Mouse (Mus musculus) spleen, postnatal 14 days (tissue): Measurements from ENCODE around the gene Gpc3.
"Not testable (repeated sequence)": the region's sequence is repeated elsewhere in the genome, so short reads cannot be mapped to it uniquely, and the experiment has no call there.

Experiments used
- DNase-seq, 2 experiments: peaks; one replicate each; pipeline ENCODE4 v3.0.0; 2021 to 2022; ENCODE audit warnings: low spot score in 2 of 2

Gpc3 gene

GRCm38 (mm10) chrX:52281103-52281900, 332.4 kb downstream of the Gpc3 start:
- no peak for DNase-seq

GRCm38 (mm10) chrX:52278687-52279359, 334.9 kb downstream of the Gpc3 start:
- no peak for DNase-seq

GRCm38 (mm10) chrX:52277599-52277998, 336.2 kb downstream of the Gpc3 start:
- no peak for DNase-seq

DNA sequence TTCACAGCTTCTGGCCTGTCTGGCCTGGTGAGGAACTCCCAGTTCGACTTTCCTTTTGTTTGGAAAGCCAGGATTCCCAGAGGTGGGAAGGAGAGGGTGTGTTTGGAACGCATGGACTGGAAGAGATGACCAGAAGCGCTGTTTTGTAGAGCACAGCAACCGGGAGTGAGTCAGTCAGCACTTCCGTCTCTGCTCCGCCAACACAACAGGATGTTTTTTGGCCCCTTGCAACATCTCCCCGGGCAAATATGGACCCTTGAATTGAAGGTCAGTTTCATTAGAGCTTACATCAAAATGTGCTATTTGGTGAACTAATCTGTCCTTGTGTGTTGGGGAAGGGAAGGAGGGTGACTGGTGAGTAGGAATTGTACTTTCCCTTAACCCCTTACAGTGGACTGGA, 340.7 kb downstream of the Gpc3 start:
- DNase-seq, result no peak

GRCm38 (mm10) chrX:52261991-52262390, 351.8 kb downstream of the Gpc3 start:
- DNase-seq, result no peak

DNA sequence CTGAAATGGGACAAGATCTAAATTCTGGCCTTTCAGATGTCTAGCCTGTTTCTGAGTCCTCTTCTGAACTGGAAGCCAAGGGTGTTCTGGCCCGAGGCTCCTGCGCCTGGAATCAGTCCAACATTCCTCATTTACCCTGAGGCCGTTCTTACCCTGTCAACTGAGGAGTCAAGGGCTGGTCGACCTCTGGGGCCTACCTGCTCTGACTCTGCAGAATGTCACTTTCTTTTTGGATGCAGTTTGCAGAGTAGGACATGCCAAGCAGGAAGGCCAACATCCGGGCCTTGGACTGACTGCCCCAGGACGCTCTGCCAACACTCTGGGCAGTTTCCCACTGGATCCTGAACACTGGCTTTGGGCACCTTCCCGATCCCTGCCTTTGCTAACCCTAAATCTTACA, 352.2 kb downstream of the Gpc3 start:
- no peak for DNase-seq

DNA sequence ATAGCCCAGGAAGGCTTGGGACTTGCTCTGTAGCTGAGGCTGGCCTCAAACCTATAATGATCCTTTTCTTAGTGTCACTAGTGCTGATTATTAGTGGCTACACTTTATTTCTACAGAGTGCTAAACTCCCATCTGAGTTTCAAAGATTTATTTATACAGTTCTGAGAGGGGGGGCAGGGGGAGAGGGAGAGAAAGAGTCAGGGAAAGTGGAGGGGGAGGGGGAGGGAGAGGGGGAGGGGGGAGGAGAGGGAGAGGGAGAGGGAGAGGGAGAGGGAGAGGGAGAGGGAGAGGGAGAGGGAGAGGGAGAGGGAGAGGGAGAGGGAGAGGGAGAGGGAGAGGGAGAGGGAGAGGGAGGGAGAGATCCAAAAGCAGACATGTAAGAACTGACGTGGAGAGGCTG, 354.0 kb downstream of the Gpc3 start:
- DNase-seq, result not testable (repeated sequence)

GRCm38 (mm10) chrX:52254526-52254925, 359.2 kb downstream of the Gpc3 start:
- DNase-seq, result no peak

DNA sequence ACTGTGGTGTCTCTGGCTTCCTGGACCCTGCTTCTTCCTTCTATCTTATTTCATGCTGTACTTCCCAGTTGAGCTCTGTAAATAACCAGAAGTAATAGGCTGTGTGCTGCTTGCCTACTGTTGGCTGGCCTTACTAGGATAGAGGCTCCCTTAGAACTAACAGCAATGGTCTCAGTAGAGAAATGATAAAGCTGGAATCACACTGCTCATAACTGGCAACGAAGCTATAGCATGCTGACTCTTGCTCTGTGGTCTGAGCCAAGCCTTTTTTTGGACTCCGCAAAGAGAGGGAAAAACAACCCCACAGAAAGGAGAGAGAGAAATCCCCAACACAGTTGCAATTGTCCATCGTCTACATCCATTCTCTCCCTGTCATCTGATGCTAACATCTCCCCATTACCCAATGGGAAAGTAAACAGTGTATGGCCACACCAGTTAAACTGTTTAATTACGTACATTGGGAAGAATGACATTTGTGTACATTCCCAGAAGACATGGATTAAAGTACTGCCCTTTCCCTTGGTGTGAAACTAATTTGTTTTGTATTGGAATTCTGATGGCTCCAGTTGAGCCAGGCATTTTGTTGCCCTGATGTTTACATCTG, 368.0 kb downstream of the Gpc3 start:
- no peak for DNase-seq

GRCm38 (mm10) chrX:52237470-52237869, 376.3 kb downstream of the Gpc3 start:
- DNase-seq, result no peak

DNA sequence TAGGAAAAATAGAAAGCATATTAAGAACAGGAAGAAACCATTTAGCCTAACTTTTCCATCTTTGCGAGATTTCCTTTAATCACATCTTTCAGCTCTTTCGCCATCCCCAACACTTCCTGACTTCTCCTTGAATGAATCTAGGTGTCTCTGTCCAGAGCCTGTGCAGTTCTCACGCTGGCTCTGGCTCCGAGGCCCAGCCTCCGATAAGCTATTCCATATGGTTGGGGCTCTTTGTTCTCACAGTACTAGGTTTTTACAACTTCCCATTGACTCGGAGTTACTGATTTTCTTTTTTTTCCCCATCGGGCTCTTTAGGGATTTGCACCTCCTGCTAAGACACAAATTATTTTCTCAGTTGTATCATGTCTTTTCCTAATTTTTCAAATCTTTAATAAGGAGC, 381.8 kb downstream of the Gpc3 start:
- no peak for DNase-seq

DNA sequence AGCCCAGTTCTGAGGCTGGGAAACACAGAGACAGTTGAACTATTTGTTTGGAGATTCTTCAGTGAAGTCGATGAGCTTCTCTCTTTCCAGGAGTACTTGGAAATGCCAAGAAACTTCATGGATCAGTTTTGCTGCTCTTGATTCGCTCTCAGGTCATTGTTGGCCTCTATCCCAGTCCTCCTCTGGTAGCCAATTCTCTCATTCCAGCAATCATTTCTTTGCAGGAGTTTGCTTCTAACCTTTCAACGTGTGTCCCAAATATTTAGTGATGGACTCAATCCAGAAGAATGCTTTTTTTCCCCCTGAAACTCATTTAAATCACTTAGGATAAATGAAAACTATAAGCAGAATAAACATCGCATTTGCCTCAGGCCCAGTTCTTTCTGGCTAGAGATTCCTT, 383.0 kb downstream of the Gpc3 start:
- no peak for DNase-seq
